Mouse (Mus musculus): ENCODE measurements around the gene Btbd35f5. TPM values are rescaled to one million over a fixed set of nuclear protein-coding genes. Genes with fewer than 3 reads are reported as not detected.

Btbd35f5 gene
- not detected for polyA plus RNA-seq (2014; fragmentation: Illumina TruSeq; extraction: RNeasy Lipid Tissue Mini Kit (QIAGEN cat#74804); ENCODE audit: low read depth, low replicate concordance)

GRCm38 (mm10) chrX:32973597-32973996 is at the start of gene Btbd35f5:
Gene Btbd35f5 (plus strand): TSS chrX:32973897.

GRCm38 (mm10) chrX:32941468-32941867 is 32.2 kb upstream of the Btbd35f5 start, which contains the start of gene Gm21789:
Gene Gm21789 (plus strand): TSS chrX:32941768.

Other genes starting within 250 kb of the Btbd35f5 start
- gene Btbd35f21, start 247.8 kb upstream of the Btbd35f5 start, polyA plus RNA-seq (2014; fragmentation: Illumina TruSeq; extraction: RNeasy Lipid Tissue Mini Kit (QIAGEN cat#74804); ENCODE audit: low read depth, low replicate concordance): not detected
- gene Btbd35f30, start 79.3 kb upstream of the Btbd35f5 start, polyA plus RNA-seq (2014; fragmentation: Illumina TruSeq; extraction: RNeasy Lipid Tissue Mini Kit (QIAGEN cat#74804); ENCODE audit: low read depth, low replicate concordance): not detected
- not detected for gene Gm21789, start 32.1 kb upstream of the Btbd35f5 start, polyA plus RNA-seq (2014; fragmentation: Illumina TruSeq; extraction: RNeasy Lipid Tissue Mini Kit (QIAGEN cat#74804); ENCODE audit: low read depth, low replicate concordance)

Measured in kidney, adult 10 weeks (tissue).